Mouse (Mus musculus) gonadal fat pad, adult 2 months (tissue): Measurements from ENCODE around the gene Uqcrc1. TPM values are rescaled to one million over a fixed set of nuclear protein-coding genes. Genes with fewer than 3 reads are reported as not detected.

Source experiments
- DNase-seq: peaks from one replicate; pipeline ENCODE4 v3.0.0-alpha.2; 2012; ENCODE audit warnings: low read depth
- polyA plus RNA-seq: library from polyadenylated mRNA; depleted of rRNA; stranded (reverse); fragments of >200 nt; gene quantifications from 2 replicates; pipeline ENCODE4 v1.2.3, GENCODE M21; 2012; rRNA removed

Gene Uqcrc1
- polyA plus RNA-seq, 1 experiment = 468 TPM

DNA sequence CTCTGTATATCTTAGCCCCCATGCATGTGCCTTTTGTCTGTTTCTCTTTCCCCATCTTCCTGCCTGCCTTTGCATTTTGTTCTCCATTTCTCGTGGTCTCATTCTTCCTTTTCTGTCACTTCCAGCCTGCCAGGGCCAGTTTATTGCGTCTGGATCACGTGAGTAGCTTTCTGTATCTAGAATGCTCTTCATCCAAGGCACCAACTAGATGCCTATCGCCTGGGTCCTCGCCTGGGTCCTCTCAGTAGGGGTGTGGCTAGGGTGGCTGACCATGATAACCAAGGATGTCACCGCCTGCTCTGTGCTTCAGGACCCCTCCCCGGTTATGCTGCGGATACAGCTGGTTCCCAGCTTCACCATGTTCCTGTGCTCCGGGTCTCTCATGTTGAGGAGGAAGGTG is 46.8 kb downstream of the Uqcrc1 start:
- DNase-seq = no peak

DNA sequence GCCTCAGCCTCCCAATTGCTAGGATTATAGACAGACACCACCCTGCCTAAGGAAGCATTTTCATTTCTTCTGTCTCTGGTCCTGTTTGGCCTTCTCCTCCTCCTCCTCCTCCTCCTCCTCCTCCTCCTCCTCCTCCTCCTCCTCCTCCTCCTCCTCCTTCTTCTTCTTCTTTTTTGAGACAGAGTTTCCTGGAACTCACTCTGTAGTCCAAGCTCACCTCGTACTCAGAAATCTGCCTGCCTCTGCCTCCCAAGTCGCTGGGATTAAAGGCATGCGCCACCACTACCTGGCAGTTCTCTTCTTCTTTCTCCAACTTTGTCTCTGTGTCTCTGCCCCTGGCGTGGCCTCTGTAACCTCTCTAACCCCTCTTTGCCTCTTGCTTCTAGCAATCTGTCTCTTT is 49.3 kb downstream of the Uqcrc1 start, which contains the start of gene Ucn2:
Gene Ucn2, plus strand, starts transcription at position 301 of the 400 bp plus-strand sequence.
- DNase-seq = no peak

DNA sequence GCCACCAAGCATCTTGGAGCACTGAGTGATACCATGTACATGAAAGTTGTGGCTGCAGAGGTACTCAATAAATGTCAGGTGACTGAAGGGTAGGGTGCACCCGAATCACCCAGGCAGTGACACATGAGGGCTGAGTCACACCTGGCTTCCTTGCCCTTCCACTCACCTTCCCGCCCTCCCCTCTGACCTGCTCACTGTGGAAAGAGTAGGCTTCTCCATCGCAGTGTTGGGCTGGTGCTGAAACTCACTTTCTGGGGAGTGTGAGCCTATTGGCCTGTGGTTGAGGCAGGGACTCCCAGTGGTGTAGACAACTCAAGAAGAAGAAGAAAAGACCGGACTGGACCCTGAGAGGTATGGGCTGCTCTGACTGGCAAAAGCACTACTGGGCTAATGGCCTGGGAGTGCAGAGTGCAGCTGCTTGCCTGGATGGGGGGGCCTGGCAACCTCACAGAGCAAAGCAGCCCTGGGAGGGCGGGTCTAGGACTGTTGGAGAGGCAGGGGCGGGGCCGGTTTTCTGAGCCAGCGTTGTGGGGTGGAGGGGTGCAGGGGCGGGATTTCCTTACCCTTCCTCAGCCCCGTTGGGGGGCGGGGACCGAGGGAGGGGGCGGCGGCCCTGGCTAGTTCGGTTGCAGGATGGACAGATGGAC is 51.4 kb downstream of the Uqcrc1 start:
- DNase-seq = no peak

DNA sequence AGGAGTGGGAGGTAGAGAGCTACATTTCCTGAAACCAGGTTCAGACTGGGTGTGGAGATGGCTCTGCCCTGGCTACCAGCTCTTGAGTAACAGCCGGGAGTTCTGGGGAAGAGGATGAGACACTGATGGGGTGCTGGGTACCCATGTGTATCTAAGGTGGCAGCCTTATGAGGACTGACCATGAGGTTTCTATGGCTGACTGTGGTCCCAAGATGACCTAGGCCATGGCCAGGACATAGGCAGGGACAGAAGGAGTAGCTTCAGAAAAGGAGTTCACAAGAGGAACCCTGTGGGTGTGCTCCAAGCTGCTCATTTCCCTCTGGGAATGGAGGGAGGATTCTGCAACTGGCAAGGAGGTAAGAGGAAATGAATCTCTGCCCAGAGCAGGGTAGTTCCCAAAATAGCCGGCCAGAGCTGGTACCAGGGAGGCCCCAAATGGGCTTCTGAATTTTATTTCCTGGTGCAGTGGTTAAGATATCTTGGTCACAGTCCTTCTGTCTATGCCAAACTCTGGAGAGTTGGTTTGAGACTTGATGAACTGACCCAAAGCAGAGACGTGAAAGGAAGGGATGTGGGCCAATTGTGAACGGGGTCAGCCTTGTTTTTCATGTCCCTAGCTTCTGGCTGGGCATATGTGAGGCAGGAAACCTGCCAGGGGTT is 53.5 kb downstream of the Uqcrc1 start:
- DNase-seq = no peak

DNA sequence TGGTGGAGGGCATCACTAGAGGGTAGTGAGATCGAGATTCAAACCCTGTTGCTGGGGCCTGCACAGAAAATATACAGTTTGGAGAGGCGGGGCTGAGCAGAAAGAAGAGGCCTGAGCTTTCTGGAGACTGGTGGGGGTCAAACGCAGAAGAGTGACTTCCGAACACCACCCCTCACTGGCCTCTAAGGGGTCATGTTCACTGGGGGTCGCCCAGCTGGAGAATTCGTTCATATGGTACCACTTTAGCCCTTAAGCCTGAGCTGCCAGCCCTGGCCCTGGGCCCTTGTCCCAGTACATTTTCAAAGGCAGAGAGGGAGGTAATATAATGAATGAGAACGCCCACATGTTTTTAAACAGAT is 54.0 kb downstream of the Uqcrc1 start:
- no peak for DNase-seq

DNA sequence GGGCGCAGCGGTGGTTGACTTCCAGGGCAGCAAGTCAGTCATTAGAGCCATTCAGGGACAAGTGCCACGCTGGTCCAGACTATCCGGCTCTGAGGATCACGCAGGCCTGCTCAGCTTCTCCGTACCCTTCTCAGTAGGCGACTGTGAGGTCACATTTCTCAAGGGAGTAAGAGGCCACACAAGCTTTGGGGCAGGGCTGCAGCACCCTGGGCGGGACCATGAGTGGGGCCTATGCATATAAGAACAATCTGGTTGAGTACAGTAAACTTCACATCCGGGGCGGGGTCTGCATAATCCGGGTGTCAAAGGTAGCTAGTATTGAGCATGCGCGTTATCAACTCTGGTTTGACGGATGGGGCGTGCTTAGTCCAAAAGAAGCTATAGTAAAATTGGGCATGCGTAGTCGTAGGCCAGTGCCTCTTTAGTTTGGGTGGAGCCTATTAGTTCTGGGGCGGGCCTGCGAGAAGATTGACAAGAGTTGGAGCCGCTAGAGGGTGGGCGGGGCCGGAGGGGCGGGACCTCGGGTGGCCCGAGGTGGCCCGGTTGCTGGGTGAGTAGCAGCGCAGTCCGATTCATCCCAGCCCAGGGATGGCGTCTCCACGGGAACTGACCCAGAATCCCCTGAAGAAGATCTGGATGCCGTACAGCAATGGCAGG is 55.1 kb downstream of the Uqcrc1 start, which contains the start of gene Pfkfb4:
Gene Pfkfb4, plus strand, starts transcription at position 351 of the 657 bp plus-strand sequence.
- DNase-seq = peak; percentile 97

DNA sequence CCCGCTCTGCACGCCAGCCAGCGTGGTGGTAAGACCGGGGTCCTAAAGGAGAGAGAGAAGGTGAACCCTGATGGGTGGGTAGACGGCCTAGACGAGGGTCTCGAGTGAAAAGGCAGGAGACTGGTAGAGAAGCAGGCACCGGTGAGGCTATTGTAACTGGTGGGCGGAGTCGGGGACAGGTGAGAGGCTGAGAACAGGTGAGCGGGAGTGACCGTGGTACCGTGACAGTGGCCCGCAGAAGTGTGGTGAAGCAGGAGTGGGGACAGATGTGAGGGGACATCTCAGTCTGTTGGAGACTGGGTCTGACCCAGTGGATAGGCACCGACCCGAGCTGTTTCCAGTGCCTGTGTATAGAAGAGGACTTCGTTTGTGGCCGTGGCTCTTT is 55.6 kb downstream of the Uqcrc1 start:
- no peak for DNase-seq

DNA sequence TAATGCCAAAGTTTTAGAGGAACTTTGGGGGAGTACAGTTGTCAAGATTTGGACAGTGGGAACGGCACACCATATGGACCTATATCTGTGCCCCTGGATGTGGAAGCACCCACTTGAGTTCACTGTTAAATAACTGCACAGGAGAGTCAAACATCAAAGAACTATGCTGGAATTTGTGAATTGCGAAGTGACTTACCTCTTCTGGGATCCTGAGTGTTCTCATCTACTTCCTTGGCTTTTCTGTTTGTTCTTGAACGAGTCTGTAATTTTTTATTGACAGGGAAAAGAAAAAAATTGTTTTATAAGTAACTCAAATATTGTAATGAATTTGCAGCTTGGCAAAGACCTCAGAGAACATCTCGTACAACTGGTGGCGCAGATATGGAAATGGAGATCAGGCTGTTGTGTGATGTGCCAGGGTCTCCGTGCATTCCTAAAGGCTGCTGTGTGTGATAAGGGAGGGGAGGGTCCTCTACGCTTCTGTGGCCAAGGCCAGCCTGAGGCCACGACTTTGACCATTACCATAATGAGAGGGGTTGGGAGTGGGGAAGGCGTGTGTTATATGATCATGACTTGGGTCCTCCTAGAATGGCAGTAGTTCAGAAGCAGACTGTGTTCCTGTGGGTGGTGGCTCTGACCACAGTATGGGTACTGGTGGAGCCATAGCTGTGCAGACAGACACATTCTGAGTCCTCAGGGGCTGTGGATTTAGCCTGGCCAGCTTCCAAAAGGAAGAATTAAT is 56.4 kb downstream of the Uqcrc1 start:
- DNase-seq = no peak

DNA sequence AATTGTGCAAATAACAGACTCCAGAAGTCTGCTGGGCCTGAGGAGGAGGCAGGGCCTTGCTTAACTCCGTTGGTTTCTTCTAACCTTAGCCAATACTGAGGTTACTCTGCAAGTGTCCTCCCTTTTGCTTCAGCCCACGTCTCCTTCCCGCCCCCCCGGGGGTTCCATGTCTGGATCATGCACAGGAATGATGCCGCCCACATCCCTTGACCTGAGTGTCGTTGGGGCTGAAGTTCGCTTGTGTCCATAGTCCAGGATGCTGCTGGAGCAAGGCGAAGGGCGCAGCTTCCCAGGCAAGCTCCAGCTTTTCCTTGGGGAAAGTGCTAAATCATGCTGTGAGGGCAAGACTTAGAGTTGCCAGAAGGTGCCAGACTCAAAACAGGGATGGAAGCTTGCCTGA is 60.0 kb downstream of the Uqcrc1 start:
- no peak for DNase-seq

DNA sequence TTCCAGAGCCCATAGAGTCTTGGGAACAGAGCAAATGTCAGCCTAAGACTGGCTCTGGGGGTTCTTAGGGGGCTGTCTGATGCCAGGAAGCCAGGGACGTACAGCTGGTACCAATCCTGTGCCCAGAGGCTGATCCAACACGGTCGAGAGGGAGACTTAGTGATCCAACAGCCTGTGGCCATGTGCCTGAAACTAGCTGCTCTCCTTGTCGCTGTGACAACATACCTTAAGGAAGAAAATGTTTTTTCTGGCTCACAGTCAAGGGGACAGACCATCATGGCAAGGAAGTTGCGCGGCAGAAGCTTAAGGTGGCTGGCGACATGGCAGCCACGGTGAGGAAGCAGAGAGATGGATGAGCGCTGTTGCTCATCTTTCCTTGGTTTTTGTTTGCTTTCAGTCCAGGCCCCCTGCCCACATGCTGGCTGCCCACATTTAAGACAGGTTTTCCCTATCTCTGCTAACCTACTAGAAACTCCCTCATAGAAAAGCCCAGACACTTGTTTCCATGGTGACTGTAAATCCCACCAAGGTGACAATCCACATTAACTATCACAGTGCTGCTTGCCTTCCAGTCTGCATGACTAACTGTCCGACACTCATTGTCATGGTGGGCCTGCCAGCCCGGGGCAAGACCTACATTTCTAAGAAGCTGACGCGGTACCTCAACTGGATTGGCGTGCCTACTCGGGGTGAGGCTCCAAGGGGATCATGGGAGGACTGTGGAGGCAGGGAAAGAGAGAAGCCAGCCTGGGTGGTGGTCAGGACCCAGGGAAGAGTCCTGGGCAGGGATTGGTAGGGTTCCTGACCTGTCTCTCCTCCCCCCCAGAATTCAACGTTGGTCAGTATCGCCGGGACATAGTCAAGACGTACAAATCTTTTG is 62.1 kb downstream of the Uqcrc1 start:
- DNase-seq = no peak

DNA sequence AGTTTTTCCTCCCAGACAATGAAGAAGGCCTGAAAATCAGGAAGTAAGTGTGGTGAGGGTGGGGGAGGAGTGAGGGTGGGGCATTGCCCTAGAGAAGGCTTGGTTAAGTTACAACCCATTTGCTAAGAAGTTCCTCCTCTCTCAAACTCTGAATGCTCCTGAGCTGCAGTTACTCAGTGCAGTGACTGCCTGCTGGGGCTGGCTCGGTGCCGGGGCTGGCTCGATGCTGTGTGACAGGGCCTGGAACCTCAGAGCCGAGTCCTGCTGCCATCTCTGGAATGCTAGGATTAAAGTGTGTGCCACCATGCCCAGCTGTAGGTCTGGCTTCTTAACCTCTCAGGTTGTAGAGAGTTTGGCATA is 62.7 kb downstream of the Uqcrc1 start:
- DNase-seq = no peak

Other genes starting within 250 kb of the Uqcrc1 start
- 18.3 and 18.9 TPM in 2 replicates for gene Prkar2a, start 247.3 kb upstream of the Uqcrc1 start, polyA plus RNA-seq
- gene Ip6k2, start 152.8 kb upstream of the Uqcrc1 start, polyA plus RNA-seq = 261 and 273 TPM in 2 replicates
- 43.0 and 46.4 TPM in 2 replicates for gene Nckipsd, start 128.3 kb upstream of the Uqcrc1 start, polyA plus RNA-seq
- gene Celsr3, start 110.3 kb upstream of the Uqcrc1 start, polyA plus RNA-seq = 1.0 and 1.1 TPM in 2 replicates
- gene Slc26a6, start 83.3 kb upstream of the Uqcrc1 start, polyA plus RNA-seq = 10.7 and 17.5 TPM in 2 replicates
- gene Tmem89, start 22.0 kb upstream of the Uqcrc1 start, polyA plus RNA-seq = 0.69 and 0.98 TPM in 2 replicates
- 17.9 and 18.8 TPM in 2 replicates for gene Col7a1, start 17.0 kb downstream of the Uqcrc1 start, polyA plus RNA-seq
- 2.1 and 3.0 TPM in 2 replicates for gene Ucn2, start 49.4 kb downstream of the Uqcrc1 start, polyA plus RNA-seq
- gene Pfkfb4, start 55.1 kb downstream of the Uqcrc1 start, polyA plus RNA-seq = 43.8 and 48.3 TPM in 2 replicates
- 224 and 225 TPM in 2 replicates for gene Shisa5, start 101.9 kb downstream of the Uqcrc1 start, polyA plus RNA-seq
- gene Trex1, start 123.1 kb downstream of the Uqcrc1 start, polyA plus RNA-seq = 48.4 and 60.7 TPM in 2 replicates
- gene Atrip, start 137.5 kb downstream of the Uqcrc1 start, polyA plus RNA-seq = 21.9 and 24.2 TPM in 2 replicates
- gene Ccdc51, start 145.9 kb downstream of the Uqcrc1 start, polyA plus RNA-seq = 5.1 and 6.2 TPM in 2 replicates
- gene Tma7, start 146.0 kb downstream of the Uqcrc1 start, polyA plus RNA-seq = 28.8 and 29.5 TPM in 2 replicates
- 11.9 and 13.9 TPM in 2 replicates for gene Plxnb1, start 158.8 kb downstream of the Uqcrc1 start, polyA plus RNA-seq
- gene Fbxw21, start 225.4 kb downstream of the Uqcrc1 start, polyA plus RNA-seq = not detected in 2 replicates